Mouse (Mus musculus) embryonic facial prominence, embryonic 15.5 days (tissue): ENCODE results near the gene Ccdc42. TPM values are rescaled to one million over a fixed set of nuclear protein-coding genes. Genes with fewer than 3 reads are reported as not detected.

Experiments
- ATAC-seq: fragments of 200-750 bp; cut with Nextera tagmentation; 2 replicates; pipeline ENCODE4 v1.8.0; 2017; ENCODE audit warnings: low read depth, moderate TSS enrichment; ENCODE audit not compliant: insufficient number of reproducible peaks, low FRiP score, low TSS enrichment
- H3K27ac ChIP-seq: fragments of 300-500 bp; sonication (generic); replicated peaks from 2 replicates; pipeline ENCODE4 v1.5.1; 2015; ENCODE audit warnings: mild to moderate bottlenecking, inconsistent platforms
- H3K27me3 ChIP-seq: fragments of 300-500 bp; sonication (generic); 2 replicates; pipeline ENCODE4 v1.6.1; 2015; ENCODE audit warnings: inconsistent platforms
- H3K36me3 ChIP-seq: fragments of 300-500 bp; sonication (generic); 2 replicates; pipeline ENCODE4 v1.6.1; 2015; ENCODE audit warnings: mild to moderate bottlenecking, inconsistent platforms
- H3K4me1 ChIP-seq: fragments of 300-500 bp; sonication (generic); 2 replicates; pipeline ENCODE4 v1.6.1; 2015; ENCODE audit warnings: inconsistent platforms
- H3K4me2 ChIP-seq: fragments of 300-500 bp; sonication (generic); replicated peaks from 2 replicates; pipeline ENCODE4 v1.6.1; 2015; ENCODE audit warnings: mild to moderate bottlenecking, inconsistent platforms
- H3K4me3 ChIP-seq: fragments of 300-500 bp; sonication (generic); replicated peaks from 2 replicates; pipeline ENCODE4 v1.5.1; 2015; ENCODE audit warnings: mild to moderate bottlenecking, inconsistent platforms
- H3K9ac ChIP-seq: fragments of 300-500 bp; sonication (generic); 2 replicates; pipeline ENCODE4 v1.6.1; 2015; ENCODE audit warnings: inconsistent platforms
- H3K9me3 ChIP-seq: fragments of 300-500 bp; sonication (generic); replicated peaks from 2 replicates; pipeline ENCODE4 v1.6.1; 2016; ENCODE audit warnings: inconsistent platforms
- WGBS: fragments of 180-500 bp; shearing (Covaris S2); methylation state at CpG from one replicate; pipeline ENCODE4 v1.1.7; 2015; 5-methylcytosine and 5-hydroxymethylcytosine counted together
- polyA plus RNA-seq: library from polyadenylated mRNA; unstranded; fragments of >200 nt; fragmentation: Nextera tagmentation; extraction: Ambion mirVana; gene quantifications from 2 replicates; pipeline ENCODE4 v1.2.1, GENCODE M21; 2015

The Ccdc42 gene
- polyA plus RNA-seq, 1 experiment from 2014 or later, result not detected

DNA sequence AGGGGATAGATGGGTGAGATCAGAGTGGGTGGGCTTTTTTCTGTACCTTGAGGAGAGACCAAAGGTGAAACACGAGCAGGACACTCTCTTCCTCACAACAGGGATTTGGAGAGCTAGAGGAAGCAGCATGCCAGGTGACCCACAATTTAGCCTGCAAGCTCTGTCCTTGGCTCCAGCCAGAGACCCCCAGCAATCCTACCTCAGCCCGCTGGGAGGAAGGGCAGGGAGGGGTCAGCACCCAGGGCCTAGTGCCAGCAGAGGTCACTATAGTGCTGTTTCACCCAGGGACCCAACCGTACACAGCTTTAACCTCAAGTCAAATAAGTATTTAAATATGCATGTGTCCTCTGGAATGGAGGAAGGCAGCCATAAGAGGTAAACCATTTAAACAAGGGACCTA is 931 bp upstream of the Ccdc42 start:
- WGBS, result 15% methylated on average over 3 of the region's 3 CpGs
- H3K4me2 ChIP-seq, result no peak overlapping the region
- no peak overlapping the region for H3K27ac ChIP-seq
- no peaks in the 10 kb centered on the region for H3K36me3 ChIP-seq
- H3K9ac ChIP-seq, result no peak overlapping the region
- H3K4me3 ChIP-seq, result no peak overlapping the region
- H3K9me3 ChIP-seq, result no peaks in the 10 kb centered on the region
- no peak for ATAC-seq
- H3K27me3 ChIP-seq, result no peaks in the 10 kb centered on the region
- H3K4me1 ChIP-seq, result 0 out of 2 replicates have a peak, but pooled peaks cover 5% of the 10 kb centered on the region

DNA sequence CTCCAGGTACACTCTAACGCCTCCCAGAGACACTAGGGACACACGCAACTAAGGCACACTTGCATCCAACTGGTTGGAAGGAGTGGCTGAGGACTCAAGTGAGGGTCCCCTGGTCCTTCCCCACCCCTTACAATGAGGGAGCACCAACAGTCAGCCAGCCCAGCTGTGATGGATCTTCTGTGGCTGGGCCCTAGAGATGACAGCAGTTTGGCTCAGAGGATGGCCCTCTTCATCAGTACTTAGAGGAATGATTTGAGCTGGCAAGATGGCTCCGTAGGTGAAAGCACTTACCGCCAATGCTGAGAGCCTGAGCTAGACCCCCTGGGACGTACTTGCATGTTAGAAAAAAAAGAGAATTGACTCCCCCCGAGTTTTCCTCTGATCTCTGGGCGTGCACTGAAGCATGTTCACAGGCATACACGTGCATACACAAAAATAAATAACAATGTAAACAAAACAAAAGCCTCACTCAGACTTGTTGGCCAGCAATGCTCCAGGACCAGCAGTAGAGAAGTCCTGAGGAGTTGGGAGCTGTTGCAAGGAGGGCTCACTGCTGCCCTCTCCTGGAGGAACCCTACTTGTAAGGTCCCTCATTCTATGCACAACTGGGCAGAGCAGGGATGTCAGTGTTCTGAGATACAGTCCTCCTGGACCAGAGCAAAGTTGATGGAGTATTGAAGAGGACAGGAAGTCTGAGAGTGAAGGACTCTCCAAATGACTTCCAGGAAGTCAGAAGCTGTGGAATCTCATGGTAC is 2.4 kb downstream of the Ccdc42 start:
- Histone ChIP-seq H3K4me3 (no peak overlapping the region), H3K9ac (no peak overlapping the region), H3K27ac (no peak overlapping the region), H3K4me2 (no peak overlapping the region), H3K4me1 (peaks cover 7% of the 10 kb centered on the region; the same call in 1 of the 2 replicates), H3K9me3 (no peaks in the 10 kb centered on the region), H3K36me3 (no peaks in the 10 kb centered on the region), H3K27me3 (no peaks in the 10 kb centered on the region)
- WGBS, result 65% methylated on average over 8 of the region's 8 CpGs
- ATAC-seq, result no peak

DNA sequence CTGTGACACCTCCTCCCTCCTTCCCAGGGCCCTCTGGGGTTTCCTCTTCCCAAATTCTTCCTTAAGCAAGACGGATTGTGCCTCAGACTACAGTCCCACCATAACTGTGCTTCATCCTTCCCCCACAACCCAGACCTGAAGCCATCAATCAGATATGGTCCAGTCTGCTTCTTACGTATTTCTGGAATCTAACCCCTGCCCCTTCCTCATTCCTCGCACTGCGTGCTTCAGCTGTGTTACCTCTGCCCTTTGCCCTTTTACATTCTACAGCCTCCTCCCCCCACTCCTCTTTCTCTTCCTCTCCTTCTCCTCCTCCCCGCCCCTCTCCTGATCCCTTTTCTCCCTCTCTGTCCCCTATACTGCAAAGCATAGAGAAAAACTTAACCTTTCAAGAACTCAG is 4.9 kb downstream of the Ccdc42 start:
- Histone ChIP-seq H3K9me3 (no peaks in the 10 kb centered on the region), H3K36me3 (no peaks in the 10 kb centered on the region), H3K4me1 (peaks cover 6% of the 10 kb centered on the region; the same call in 1 of the 2 replicates), H3K27ac (no peak overlapping the region), H3K4me3 (no peak overlapping the region), H3K4me2 (no peak overlapping the region), H3K9ac (no peak overlapping the region), H3K27me3 (no peaks in the 10 kb centered on the region)
- 29% methylated on average over 5 of the region's 5 CpGs for WGBS
- ATAC-seq, result no peak

DNA sequence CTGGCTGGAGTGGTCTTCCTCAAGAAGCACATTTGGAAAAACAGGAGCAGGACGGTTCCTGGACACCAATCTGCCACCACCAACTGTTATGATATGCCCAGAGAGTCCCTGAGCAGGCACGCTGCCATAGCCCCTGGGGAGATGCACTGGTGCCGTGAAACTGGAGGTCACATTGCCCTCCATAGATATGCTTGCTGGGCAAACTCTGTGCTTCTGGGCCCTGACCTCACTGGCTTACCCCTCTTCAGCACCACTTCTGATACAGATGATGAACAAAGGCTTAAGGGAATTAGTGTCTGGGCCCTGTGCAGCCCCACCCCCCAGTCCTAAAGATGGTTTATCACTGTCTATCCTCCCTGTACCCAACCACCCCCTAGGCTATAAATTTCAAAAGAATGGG is 6.4 kb downstream of the Ccdc42 start:
- Histone ChIP-seq H3K27ac (no peak overlapping the region), H3K27me3 (no peaks in the 10 kb centered on the region), H3K36me3 (no peaks in the 10 kb centered on the region), H3K4me2 (no peak overlapping the region), H3K4me3 (no peak overlapping the region), H3K9me3 (no peaks in the 10 kb centered on the region), H3K4me1 (peaks cover 6% of the 10 kb centered on the region; the same call in 1 of the 2 replicates), H3K9ac (no peak overlapping the region)
- no peak for ATAC-seq
- 55% methylated on average over 3 of the region's 3 CpGs for WGBS

DNA sequence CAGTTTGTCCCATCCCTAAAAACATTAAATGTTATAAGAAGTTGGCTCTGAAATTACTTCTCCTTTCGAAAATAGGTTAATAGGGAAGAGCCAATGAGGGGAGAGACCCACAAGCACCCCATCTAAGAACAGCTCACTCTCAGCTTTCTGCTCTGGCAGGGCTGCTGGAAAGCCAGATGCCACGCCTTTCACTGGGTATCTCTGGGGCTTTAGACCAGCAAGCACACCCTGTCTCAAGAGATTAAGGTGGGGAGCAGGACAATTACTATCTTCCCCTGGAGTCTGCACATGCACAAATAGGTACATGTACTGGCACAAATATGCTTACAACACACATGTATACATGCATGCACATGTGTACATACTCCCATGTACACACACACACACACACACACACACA is 11.1 kb downstream of the Ccdc42 start:
- H3K9ac ChIP-seq, result no peak overlapping the region
- peaks cover 35% of the 10 kb centered on the region for H3K4me1 ChIP-seq
- H3K4me3 ChIP-seq, result no peak overlapping the region
- 86% methylated on average over 2 of the region's 2 CpGs for WGBS
- no peaks in the 10 kb centered on the region for H3K36me3 ChIP-seq
- H3K4me2 ChIP-seq, result no peak overlapping the region
- no peak for ATAC-seq
- H3K27ac ChIP-seq, result no peak overlapping the region
- H3K9me3 ChIP-seq, result no peaks in the 10 kb centered on the region
- no peaks in the 10 kb centered on the region for H3K27me3 ChIP-seq

DNA sequence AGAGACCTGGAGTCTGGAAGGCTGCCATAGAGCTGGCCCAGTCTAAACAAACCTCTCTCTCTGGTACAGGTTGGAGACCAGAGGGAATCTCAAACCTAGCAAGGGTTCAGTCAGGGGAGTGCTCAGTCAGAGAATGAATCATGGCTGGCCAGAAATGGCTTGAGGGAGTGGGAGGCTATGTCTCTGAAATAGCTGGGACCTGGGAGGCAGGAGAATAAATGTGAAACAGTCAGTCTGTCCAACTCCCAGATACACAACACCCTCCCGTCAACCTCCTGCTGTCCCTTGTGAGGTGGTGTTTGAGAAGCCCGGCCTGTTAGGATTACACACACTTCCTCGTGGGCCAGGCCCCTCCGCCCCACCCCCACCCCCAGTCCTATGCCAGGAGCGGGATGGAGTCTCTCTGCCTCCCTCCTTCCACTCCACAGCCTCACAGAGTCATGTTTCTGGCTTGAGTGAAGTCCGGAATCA is 13.8 kb downstream of the Ccdc42 start:
- Histone ChIP-seq H3K4me3 (no peak overlapping the region), H3K36me3 (no peaks in the 10 kb centered on the region), H3K4me2 (no peak overlapping the region), H3K27ac (peak overlapping the region; percentile 85), H3K4me1 (peaks cover 31% of the 10 kb centered on the region), H3K9me3 (no peaks in the 10 kb centered on the region), H3K9ac (no peak overlapping the region), H3K27me3 (no peaks in the 10 kb centered on the region)
- WGBS, result 21% methylated on average over 6 of the region's 6 CpGs
- ATAC-seq, result 0 out of 2 replicates have a peak, but pooled peaks have one; percentile 16

DNA sequence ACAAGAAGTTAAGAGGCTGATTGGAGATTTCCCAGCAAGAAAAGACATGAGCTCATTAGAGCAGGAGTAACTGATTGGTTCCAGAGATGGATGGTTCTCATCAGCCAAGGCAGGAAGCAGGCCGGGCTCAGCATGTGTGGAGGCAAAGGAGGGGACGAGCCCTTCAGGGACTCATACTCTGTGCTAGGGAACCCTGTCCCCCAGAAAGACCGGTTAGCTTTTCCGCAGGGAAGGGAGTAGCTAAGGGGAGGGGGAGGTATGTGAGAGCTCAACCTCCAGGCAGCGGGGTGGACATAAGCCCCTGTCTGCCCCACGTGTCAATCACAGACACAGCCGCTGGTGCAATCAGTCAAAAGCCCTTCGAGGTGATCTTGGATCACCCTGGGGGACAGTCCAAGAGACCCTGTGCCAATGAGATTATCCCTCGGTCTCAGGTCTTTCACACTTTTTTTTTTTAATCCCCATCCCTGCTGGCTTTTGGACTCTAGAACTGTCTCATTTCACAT is 14.7 kb downstream of the Ccdc42 start:
- no peaks in the 10 kb centered on the region for H3K9me3 ChIP-seq
- no peak overlapping the region for H3K9ac ChIP-seq
- 0 out of 2 replicates have a peak overlapping the region, but pooled peaks have one; percentile 17 for H3K4me2 ChIP-seq
- H3K4me1 ChIP-seq, result peaks cover 31% of the 10 kb centered on the region
- peak; percentile 74; the same call in 1 of the 2 replicates for ATAC-seq
- H3K4me3 ChIP-seq, result no peak overlapping the region
- peak overlapping the region; percentile 85 for H3K27ac ChIP-seq
- no peaks in the 10 kb centered on the region for H3K27me3 ChIP-seq
- no peaks in the 10 kb centered on the region for H3K36me3 ChIP-seq
- 10% methylated on average over 9 of the region's 9 CpGs for WGBS

DNA sequence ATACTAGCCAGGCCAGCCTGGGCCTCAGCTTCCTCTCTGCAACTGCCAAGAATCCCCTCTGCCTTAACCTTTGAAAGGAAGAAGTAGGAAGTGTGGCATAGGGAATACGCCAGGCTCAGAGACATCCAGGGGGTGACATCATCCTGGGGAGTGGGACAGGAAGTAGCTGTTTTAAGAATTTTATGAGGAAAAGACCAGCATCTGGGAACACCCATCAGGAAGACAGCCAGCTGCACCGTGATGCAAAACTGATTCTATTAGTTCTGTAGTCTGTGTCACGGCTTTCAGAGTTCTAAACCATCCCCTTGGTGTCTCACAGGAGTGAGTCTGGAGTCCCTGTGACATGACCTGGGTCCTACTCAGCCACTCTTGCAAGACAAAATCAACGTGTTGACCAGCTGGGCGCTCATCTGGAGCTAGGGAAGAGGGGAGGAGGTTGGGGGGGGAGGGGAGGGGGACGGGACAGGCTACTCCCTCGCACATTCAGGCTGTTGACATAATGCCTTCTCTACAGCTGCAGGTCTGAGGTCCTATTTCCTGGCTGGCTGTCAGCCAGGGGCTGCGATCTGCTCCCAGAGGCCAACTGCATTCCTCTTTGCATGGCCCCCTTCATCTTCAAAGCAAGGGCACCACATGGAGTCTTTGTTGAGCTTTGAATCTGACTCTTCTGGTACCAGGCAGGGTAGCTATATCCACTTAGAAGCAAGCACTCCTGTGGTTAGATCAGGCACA is 15.5 kb downstream of the Ccdc42 start:
- WGBS, result 12% methylated on average over 8 of the region's 8 CpGs
- Histone ChIP-seq H3K27ac (peak overlapping the region; percentile 85), H3K36me3 (no peaks in the 10 kb centered on the region), H3K9me3 (no peaks in the 10 kb centered on the region), H3K9ac (no peak overlapping the region), H3K4me2 (no peak overlapping the region), H3K4me1 (peaks cover 31% of the 10 kb centered on the region), H3K27me3 (no peaks in the 10 kb centered on the region), H3K4me3 (no peak overlapping the region)
- ATAC-seq, result peak; percentile 69

DNA sequence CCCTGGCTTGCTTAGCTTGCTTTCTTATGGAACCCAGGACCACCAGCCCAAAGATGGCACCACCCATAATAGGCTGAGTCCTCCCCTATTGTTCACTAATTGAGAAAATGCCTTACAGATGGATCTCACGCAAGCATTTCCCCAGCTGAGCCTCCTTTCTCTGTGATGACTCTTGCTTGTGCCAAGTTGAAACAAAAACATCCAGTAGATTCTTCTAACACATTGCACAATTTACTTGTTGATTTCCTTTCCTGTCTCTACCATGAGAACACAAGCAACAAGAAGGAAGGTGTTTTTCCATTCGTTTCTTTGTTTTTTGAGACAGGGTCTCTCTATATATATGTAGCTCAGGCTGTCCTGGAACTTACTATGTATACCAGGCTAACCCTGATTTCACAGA is 20.2 kb downstream of the Ccdc42 start:
- H3K27me3 ChIP-seq, result no peaks in the 10 kb centered on the region
- no peak overlapping the region for H3K27ac ChIP-seq
- no peak overlapping the region for H3K4me2 ChIP-seq
- no peaks in the 10 kb centered on the region for H3K36me3 ChIP-seq
- H3K4me3 ChIP-seq, result no peak overlapping the region
- WGBS, result 66% methylated on average over 2 of the region's 2 CpGs
- H3K9ac ChIP-seq, result no peak overlapping the region
- peaks cover 10% of the 10 kb centered on the region for H3K4me1 ChIP-seq
- no peak for ATAC-seq
- H3K9me3 ChIP-seq, result no peaks in the 10 kb centered on the region

DNA sequence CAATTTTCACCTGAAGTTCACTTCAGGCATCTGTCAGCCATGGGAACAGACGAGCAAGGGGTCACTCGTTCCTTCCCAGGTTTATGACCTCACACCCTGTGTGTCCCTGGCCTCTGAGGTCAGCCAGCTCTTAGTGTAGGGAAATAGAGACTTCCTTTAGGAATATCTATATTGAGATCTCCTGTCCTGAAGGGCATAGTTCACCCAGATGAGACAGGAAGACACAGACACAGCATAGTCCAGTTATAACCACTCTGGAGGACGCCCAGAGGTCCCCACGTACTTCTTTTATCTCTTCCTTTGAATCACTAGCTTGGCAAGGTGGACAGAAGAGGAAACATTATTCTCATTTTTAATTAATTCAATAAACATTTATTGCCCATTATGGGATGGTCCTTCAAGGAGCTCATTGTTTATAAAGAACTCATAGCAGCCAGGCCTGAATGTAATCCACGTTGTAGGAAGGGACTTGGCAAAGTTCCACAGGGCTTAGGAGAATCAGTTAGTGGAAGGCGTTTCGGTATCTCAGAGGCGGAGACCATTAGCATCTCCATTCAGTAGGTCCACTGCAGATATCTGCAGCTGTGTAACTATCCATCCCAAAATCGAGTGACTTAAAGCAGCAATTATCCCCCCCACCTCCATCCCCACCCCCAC is 23.2 kb downstream of the Ccdc42 start:
- H3K9ac ChIP-seq, result no peak overlapping the region
- no peaks in the 10 kb centered on the region for H3K36me3 ChIP-seq
- no peak for ATAC-seq
- H3K4me3 ChIP-seq, result no peak overlapping the region
- H3K4me2 ChIP-seq, result no peak overlapping the region
- H3K27me3 ChIP-seq, result no peaks in the 10 kb centered on the region
- WGBS, result 54% methylated on average over 9 of the region's 9 CpGs
- H3K4me1 ChIP-seq, result peaks cover 17% of the 10 kb centered on the region
- no peak overlapping the region for H3K27ac ChIP-seq
- no peaks in the 10 kb centered on the region for H3K9me3 ChIP-seq

DNA sequence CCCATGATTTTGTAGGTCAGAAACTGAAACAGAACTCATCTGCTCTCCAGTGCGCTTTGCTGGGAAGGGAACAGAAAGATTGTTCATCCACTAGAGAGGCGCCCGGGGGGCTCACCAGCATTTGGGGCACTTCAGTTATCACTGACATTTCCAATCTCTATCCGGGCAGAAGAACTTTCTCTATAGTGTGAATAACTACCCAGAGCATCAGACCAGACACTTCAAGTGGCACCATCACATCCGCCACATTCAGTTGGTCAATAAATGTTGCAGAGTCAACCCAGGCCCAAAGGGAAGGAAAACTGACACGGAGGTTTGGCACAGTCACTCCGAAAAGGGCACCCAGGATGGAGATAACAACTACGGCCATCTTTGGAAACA is 23.7 kb downstream of the Ccdc42 start:
- Histone ChIP-seq H3K36me3 (no peaks in the 10 kb centered on the region), H3K4me1 (peaks cover 17% of the 10 kb centered on the region), H3K9ac (no peak overlapping the region), H3K9me3 (no peaks in the 10 kb centered on the region), H3K4me2 (no peak overlapping the region), H3K4me3 (no peak overlapping the region), H3K27me3 (no peaks in the 10 kb centered on the region), H3K27ac (no peak overlapping the region)
- 85% methylated on average over 8 of the region's 8 CpGs for WGBS
- no peak for ATAC-seq
